Mouse (Mus musculus) myocyte (in vitro differentiated cells): ENCODE results near the gene Lmo3. TPM values are rescaled to one million over a fixed set of nuclear protein-coding genes. Genes with fewer than 3 reads are reported as not detected.

Source experiments
- H3K27me3 ChIP-seq: one replicate; pipeline ENCODE4 v1.6.1; 2011; ENCODE audit not compliant: control insufficient read depth, insufficient read depth, insufficient read length
- H3K36me3 ChIP-seq: one replicate; pipeline ENCODE4 v1.6.1; 2011; ENCODE audit not compliant: control insufficient read depth, insufficient read depth
- H3K4me2 ChIP-seq: one replicate; pipeline ENCODE4 v1.6.1; 2011; ENCODE audit warnings: low read depth, control low read depth
- H3K4me3 ChIP-seq: one replicate; pipeline ENCODE4 v1.5.1; 2011; ENCODE audit warnings: mild to moderate bottlenecking, control low read depth, moderate library complexity
- H3K79me2 ChIP-seq: one replicate; pipeline ENCODE4 v1.6.1; 2011; ENCODE audit not compliant: control insufficient read depth, insufficient read depth
- H3ac ChIP-seq: one replicate; pipeline ENCODE4 v1.6.1; 2011; ENCODE audit not compliant: control insufficient read depth, insufficient read length
- CEBPB ChIP-seq: IDR thresholded peaks from 2 replicates; pipeline ENCODE4 v1.6.1; 2011; ENCODE audit warnings: mild to moderate bottlenecking, moderate library complexity; ENCODE audit not compliant: poor library complexity, insufficient read depth, severe bottlenecking
- E2F4 ChIP-seq: IDR thresholded peaks from one replicate; pipeline ENCODE4 v1.6.1; 2011; ENCODE audit warnings: mild to moderate bottlenecking, control low read depth, moderate library complexity; ENCODE audit not compliant: insufficient read depth
- MAX ChIP-seq: IDR thresholded peaks from one replicate; pipeline ENCODE4 v1.6.1; 2011; ENCODE audit warnings: low read depth, mild to moderate bottlenecking, control low read depth
- MYOD1 ChIP-seq, 3 experiments: IDR thresholded peaks; one replicate each; pipeline ENCODE4 v1.6.1; 2011; ENCODE audit warnings: control low read depth in 2 of 3, low read depth in 2 of 3, mild to moderate bottlenecking in 2 of 3, moderate library complexity in 1 of 3; ENCODE audit not compliant: insufficient read length in 2 of 3, control insufficient read depth in 1 of 3
- MYOG ChIP-seq, 3 experiments: IDR thresholded peaks; one replicate each; pipeline ENCODE4 v1.6.1; 2011; ENCODE audit warnings: control low read depth in 2 of 3, low read depth in 2 of 3, mild to moderate bottlenecking in 2 of 3; ENCODE audit not compliant: insufficient read length in 2 of 3, control insufficient read depth in 1 of 3, insufficient read depth in 1 of 3
- POLR2A ChIP-seq: IDR thresholded peaks from one replicate; pipeline ENCODE4 v1.6.1; 2011; ENCODE audit warnings: low read depth, mild to moderate bottlenecking, control low read depth, moderate library complexity; ENCODE audit not compliant: insufficient read length
- POLR2AphosphoS2 ChIP-seq: IDR thresholded peaks from one replicate; pipeline ENCODE4 v1.6.1; 2011; ENCODE audit warnings: low read depth, control low read depth; ENCODE audit not compliant: insufficient read length
- REST ChIP-seq: IDR thresholded peaks from one replicate; pipeline ENCODE4 v1.6.1; 2011; ENCODE audit warnings: mild to moderate bottlenecking, control low read depth, moderate library complexity; ENCODE audit not compliant: insufficient read depth, insufficient read length
- SRF ChIP-seq: IDR thresholded peaks from one replicate; pipeline ENCODE4 v1.6.1; 2011; ENCODE audit warnings: low read depth; ENCODE audit not compliant: control insufficient read depth, insufficient read length
- TCF12 ChIP-seq: IDR thresholded peaks from one replicate; pipeline ENCODE4 v1.6.1; 2011; ENCODE audit warnings: mild to moderate bottlenecking, control low read depth; ENCODE audit not compliant: poor library complexity, insufficient read depth, severe bottlenecking
- TCF3 ChIP-seq: IDR thresholded peaks from one replicate; pipeline ENCODE4 v1.6.1; 2011; ENCODE audit warnings: low read depth, control low read depth; ENCODE audit not compliant: insufficient read length
- USF1 ChIP-seq: IDR thresholded peaks from one replicate; pipeline ENCODE4 v1.6.1; 2011; ENCODE audit warnings: low read depth, mild to moderate bottlenecking, control low read depth, moderate library complexity
- polyA plus RNA-seq: library from polyadenylated mRNA; unstranded; fragments of >200 nt; fragmentation: generic; extraction: Trizol; gene quantifications from one replicate; pipeline ENCODE4 v1.2.1, GENCODE M21; 2012; ENCODE audit warnings: missing spikeins

Lmo3 gene
- polyA plus RNA-seq, 1 experiment: not detected

- no peak overlapping the region for H3ac ChIP-seq
- H3K4me2 ChIP-seq: no peak overlapping the region
- no peak overlapping the region for H3K4me3 ChIP-seq
- H3K36me3 ChIP-seq: no peaks in the 10 kb centered on the region
- TF ChIP-seq REST (no peak), TCF3 (no peak)
- H3K27me3 ChIP-seq: no peaks in the 10 kb centered on the region
- no peaks in the 10 kb centered on the region for H3K79me2 ChIP-seq
Measured at GRCm38 (mm10) chr6:138325744-138326400, 255.9 kb downstream of the Lmo3 start.

GRCm38 (mm10) chr6:138325145-138325544 lies 256.6 kb downstream of the Lmo3 start:
- Histone ChIP-seq H3K4me2 (no peak overlapping the region), H3K4me3 (no peak overlapping the region), H3ac (no peak overlapping the region), H3K79me2 (no peaks in the 10 kb centered on the region), H3K27me3 (no peaks in the 10 kb centered on the region), H3K36me3 (no peaks in the 10 kb centered on the region)
- TF ChIP-seq MAX (no peak), TCF3 (no peak), REST (no peak), POLR2A (no peak), E2F4 (no peak), SRF (no peak), TCF12 (no peak), POLR2AphosphoS2 (no peak), MYOG (IDR thresholded peaks at IDR 0.05; ENCODE audit: control insufficient read depth in 1 of 3, insufficient read depth in 1 of 3, insufficient read length in 2 of 3, low read depth in 2 of 3) (no peak), USF1 (no peak), CEBPB (no peak), MYOD1 (IDR thresholded peaks at IDR 0.05; ENCODE audit: control insufficient read depth in 1 of 3, insufficient read length in 2 of 3, low read depth in 2 of 3) (no peak)

- Histone ChIP-seq H3K36me3 (no peaks in the 10 kb centered on the region), H3K4me3 (no peak overlapping the region), H3K79me2 (no peaks in the 10 kb centered on the region), H3K27me3 (no peaks in the 10 kb centered on the region), H3ac (no peak overlapping the region), H3K4me2 (no peak overlapping the region)
- no peak for TF ChIP-seq MAX
- TF ChIP-seq TCF3: no peak
Measured at GRCm38 (mm10) chr6:138323325-138323724, 258.4 kb downstream of the Lmo3 start.

- Histone ChIP-seq H3K36me3 (no peaks in the 10 kb centered on the region), H3ac (no peak overlapping the region), H3K4me3 (no peak overlapping the region), H3K27me3 (no peaks in the 10 kb centered on the region), H3K4me2 (no peak overlapping the region), H3K79me2 (no peaks in the 10 kb centered on the region)
- no peak for TF ChIP-seq POLR2AphosphoS2
- no peak for TF ChIP-seq POLR2A
- no peak for TF ChIP-seq CEBPB
Measured at GRCm38 (mm10) chr6:138320190-138320737, 261.5 kb downstream of the Lmo3 start.

Other genes starting within 250 kb of the Lmo3 start
- gene Igbp1b, start 76.6 kb upstream of the Lmo3 start, polyA plus RNA-seq: not detected